Mouse (Mus musculus) forebrain, embryonic 13.5 days (tissue): ENCODE measurements at regions not wholly inside any gene's neighbourhood (a gene's known extent, or its start where the extent isn't known, plus 50 kb on each side); places are given as distances from the start of the nearest gene placed in this dataset.

Experiments used
- ATAC-seq: fragments of 200-750 bp; cut with Nextera tagmentation; 2 replicates; pipeline ENCODE4 v1.8.0; 2017
- H3K27ac ChIP-seq: fragments of 300-500 bp; sonication (generic); 2 replicates; pipeline ENCODE4 v1.5.1; 2015; ENCODE audit warnings: inconsistent platforms, mild to moderate bottlenecking, moderate library complexity
- H3K27me3 ChIP-seq: fragments of 300-500 bp; sonication (generic); 2 replicates; pipeline ENCODE4 v1.6.1; 2015; ENCODE audit warnings: mild to moderate bottlenecking, inconsistent platforms
- H3K36me3 ChIP-seq: fragments of 300-500 bp; sonication (generic); 2 replicates; pipeline ENCODE4 v1.6.1; 2015; ENCODE audit warnings: mild to moderate bottlenecking, inconsistent platforms; ENCODE audit not compliant: poor library complexity, severe bottlenecking
- H3K4me1 ChIP-seq: fragments of 300-500 bp; sonication (generic); 2 replicates; pipeline ENCODE4 v1.6.1; 2015; ENCODE audit warnings: inconsistent platforms
- H3K4me2 ChIP-seq: fragments of 300-500 bp; sonication (generic); 2 replicates; pipeline ENCODE4 v1.6.1; 2015; ENCODE audit warnings: inconsistent platforms, mild to moderate bottlenecking, moderate library complexity
- H3K4me3 ChIP-seq: fragments of 300-500 bp; sonication (generic); 2 replicates; pipeline ENCODE4 v1.5.1; 2015; ENCODE audit warnings: mild to moderate bottlenecking, inconsistent platforms
- H3K9ac ChIP-seq: fragments of 300-500 bp; sonication (generic); 2 replicates; pipeline ENCODE4 v1.6.1; 2015; ENCODE audit warnings: mild to moderate bottlenecking, inconsistent platforms
- H3K9me3 ChIP-seq: fragments of 300-500 bp; sonication (generic); replicated peaks from 2 replicates; pipeline ENCODE4 v1.6.1; 2016; ENCODE audit warnings: inconsistent platforms
- WGBS: fragments of 180-500 bp; shearing (Covaris S2); methylation state at CpG from one replicate; pipeline ENCODE4 v1.1.7; 2015; 5-methylcytosine and 5-hydroxymethylcytosine counted together

DNA sequence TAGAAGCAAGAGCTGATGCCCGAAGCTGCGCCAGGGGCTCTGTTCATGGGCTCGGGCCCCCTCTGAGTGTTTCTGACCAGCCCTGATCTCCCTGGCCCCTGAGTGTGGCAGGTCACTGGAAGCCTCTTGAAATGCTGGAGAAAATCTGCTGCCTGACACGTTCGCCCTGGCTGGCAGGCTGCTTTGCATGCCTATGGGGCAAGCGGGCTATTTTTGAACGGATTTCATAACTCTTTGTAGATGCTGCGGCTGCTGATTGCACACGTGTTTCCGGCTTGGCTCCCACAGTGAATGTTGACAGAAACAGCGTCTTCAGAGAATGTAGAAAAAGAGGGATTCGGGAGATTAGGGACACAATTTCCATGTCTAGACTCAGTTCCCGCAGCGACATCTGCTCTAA is 201.4 kb upstream of the Egln3 start:
- no peaks in the 10 kb centered on the region for H3K9me3 ChIP-seq
- H3K4me2 ChIP-seq = no peak overlapping the region
- no peaks in the 10 kb centered on the region for H3K27me3 ChIP-seq
- peaks cover 12% of the 10 kb centered on the region for H3K4me1 ChIP-seq
- no peak overlapping the region; the same call in 1 of the 2 replicates for H3K27ac ChIP-seq
- WGBS = 70% methylated on average over 14 of the region's 14 CpGs
- no peak overlapping the region for H3K4me3 ChIP-seq
- H3K36me3 ChIP-seq = no peaks in the 10 kb centered on the region
- no peak for ATAC-seq
- no peak overlapping the region for H3K9ac ChIP-seq

DNA sequence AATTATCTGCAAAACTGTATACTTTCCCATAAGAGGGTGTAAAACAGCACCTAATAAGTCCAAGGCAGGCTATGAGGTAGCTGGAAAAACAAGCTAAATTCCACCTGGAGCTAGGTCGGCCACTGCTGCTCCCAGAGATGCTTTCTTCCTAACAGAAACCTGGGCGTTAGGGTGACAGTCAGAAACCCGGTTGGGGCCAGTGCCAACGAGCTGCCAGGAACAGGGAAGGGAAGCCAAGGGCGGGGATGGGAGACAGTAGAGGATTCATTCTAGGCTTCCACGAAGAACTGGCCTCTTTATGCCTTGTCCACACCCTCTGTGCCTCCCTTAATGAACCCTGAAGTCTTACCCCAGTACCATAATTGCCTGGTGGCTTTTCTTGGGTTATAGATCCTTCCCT is 198.9 kb upstream of the Egln3 start:
- Histone ChIP-seq H3K9ac (no peak overlapping the region), H3K9me3 (no peaks in the 10 kb centered on the region), H3K27ac (no peak overlapping the region), H3K4me1 (peaks cover 8% of the 10 kb centered on the region; the same call in 1 of the 2 replicates), H3K27me3 (no peaks in the 10 kb centered on the region), H3K36me3 (no peaks in the 10 kb centered on the region), H3K4me2 (no peak overlapping the region), H3K4me3 (no peak overlapping the region)
- ATAC-seq = no peak
- WGBS = 90% methylated on average over 6 of the region's 6 CpGs

DNA sequence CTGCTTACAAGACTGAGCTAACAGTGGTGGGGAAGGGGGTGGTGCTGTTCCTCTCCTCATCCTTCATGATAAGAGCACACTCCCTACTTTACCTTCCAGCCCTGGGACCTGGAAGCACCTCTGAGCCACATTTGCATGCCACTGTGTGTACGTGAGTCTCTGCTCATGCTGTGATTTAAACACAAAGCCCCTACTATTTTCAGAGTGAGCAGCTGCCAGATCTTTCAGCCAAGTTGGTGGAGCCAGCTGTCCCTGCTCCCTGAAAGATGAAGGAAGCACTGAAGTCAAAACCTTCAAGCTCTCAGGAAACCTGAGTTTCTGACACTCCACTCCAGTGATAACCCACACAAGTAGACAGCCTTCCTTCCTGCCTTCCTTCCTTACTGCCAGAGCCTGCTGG is 198.0 kb upstream of the Egln3 start:
- Histone ChIP-seq H3K27me3 (no peaks in the 10 kb centered on the region), H3K9ac (no peak overlapping the region), H3K9me3 (no peaks in the 10 kb centered on the region), H3K4me1 (peaks cover 4% of the 10 kb centered on the region; the same call in 1 of the 2 replicates), H3K36me3 (no peaks in the 10 kb centered on the region), H3K27ac (no peak overlapping the region), H3K4me2 (no peak overlapping the region), H3K4me3 (no peak overlapping the region)
- 45% methylated on average over 1 of the region's 1 CpGs for WGBS
- ATAC-seq = no peak

DNA sequence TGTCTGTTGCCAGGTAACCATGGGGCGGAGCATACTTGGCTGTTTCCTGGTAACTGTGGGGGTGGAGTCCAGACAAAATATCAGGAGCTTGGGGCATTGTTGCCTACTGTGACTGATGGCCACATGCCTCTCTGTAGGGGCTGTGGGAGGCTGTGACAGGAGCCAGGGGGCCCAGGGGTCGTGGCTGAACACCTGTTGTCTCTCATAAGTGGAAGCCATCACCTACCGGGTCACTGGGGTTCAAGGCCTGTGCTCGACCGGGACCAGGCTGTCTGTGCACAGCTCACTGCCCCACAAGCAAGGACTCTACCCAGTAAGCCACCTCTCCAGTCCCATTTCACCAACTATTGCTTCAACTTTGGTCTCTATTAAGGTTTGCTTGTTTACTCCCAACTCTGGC is 196.4 kb upstream of the Egln3 start:
- Histone ChIP-seq H3K4me2 (no peak overlapping the region), H3K27me3 (no peaks in the 10 kb centered on the region), H3K4me3 (no peak overlapping the region), H3K9me3 (no peaks in the 10 kb centered on the region), H3K9ac (no peak overlapping the region), H3K4me1 (peaks cover 2% of the 10 kb centered on the region; the same call in 1 of the 2 replicates), H3K27ac (no peak overlapping the region), H3K36me3 (no peaks in the 10 kb centered on the region)
- 87% methylated on average over 5 of the region's 5 CpGs for WGBS
- no peak for ATAC-seq

DNA sequence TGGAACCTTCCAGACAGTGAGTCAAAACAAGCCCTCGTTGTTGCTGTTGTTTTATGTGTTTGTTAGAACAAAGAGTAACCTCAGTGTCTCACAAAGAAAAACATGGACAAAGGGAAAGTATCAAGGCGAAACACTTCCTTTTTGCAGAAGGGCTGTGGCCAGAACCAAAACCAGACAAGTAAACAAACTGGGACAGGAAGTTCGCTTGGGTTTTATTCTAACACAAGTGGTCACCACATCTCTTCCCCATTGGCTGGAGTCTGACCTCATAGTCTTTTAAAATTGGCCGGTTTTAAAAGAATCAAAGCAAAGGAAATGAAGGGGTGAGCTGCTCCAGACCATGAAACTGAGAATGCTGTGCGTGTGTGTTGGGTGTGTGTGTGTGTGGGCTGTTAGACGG is 194.4 kb upstream of the Egln3 start:
- no peaks in the 10 kb centered on the region for H3K9me3 ChIP-seq
- no peak overlapping the region for H3K4me2 ChIP-seq
- 85% methylated on average over 6 of the region's 6 CpGs for WGBS
- H3K9ac ChIP-seq = no peak overlapping the region
- H3K4me1 ChIP-seq = no peaks in the 10 kb centered on the region
- H3K4me3 ChIP-seq = no peak overlapping the region
- ATAC-seq = no peak
- H3K27ac ChIP-seq = no peak overlapping the region
- H3K27me3 ChIP-seq = no peaks in the 10 kb centered on the region
- H3K36me3 ChIP-seq = no peaks in the 10 kb centered on the region

DNA sequence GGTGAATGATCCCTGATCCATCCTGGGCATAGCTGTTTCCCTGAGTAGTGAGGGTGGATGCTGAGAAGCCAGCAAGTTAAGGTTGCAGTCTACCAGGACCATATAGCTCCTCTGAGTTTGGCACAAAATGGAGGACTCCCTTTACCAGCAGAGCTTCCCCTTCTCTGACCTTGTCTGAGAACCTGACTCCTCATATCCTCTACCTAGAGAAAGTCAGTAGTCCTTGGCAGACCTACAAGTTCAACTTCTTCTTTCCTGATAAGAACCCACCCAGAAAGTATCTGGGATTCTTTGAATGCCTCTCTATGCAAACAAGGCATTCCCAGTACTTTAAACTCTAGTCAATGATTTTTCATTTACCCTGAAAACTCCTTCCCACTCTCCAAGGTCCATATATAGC is 193.3 kb upstream of the Egln3 start:
- Histone ChIP-seq H3K27ac (no peak overlapping the region), H3K9ac (no peak overlapping the region), H3K9me3 (no peaks in the 10 kb centered on the region), H3K4me2 (no peak overlapping the region), H3K4me1 (no peaks in the 10 kb centered on the region), H3K36me3 (no peaks in the 10 kb centered on the region), H3K27me3 (no peaks in the 10 kb centered on the region), H3K4me3 (no peak overlapping the region)
- ATAC-seq = no peak

DNA sequence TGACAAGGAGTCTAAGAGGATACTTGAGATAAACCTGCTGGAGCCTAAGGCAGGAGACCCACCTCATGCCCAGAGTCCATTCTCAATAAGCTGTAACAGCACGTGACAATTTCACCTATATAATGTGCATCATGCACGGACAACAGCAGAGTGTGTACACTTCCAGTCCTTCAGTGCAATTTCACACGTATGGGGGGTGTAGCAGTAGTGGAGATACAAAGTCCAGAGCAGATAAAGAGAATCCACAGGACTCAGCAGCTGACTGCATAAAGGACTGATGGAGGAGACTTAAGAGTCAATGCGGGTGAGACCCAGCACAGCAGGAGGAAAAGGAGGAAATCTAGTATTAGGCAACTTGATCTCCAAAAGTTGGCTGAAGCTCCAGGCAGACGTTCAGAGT is 192.7 kb upstream of the Egln3 start:
- 75% methylated on average over 5 of the region's 5 CpGs for WGBS
- no peaks in the 10 kb centered on the region for H3K27me3 ChIP-seq
- no peak overlapping the region for H3K4me3 ChIP-seq
- H3K9me3 ChIP-seq = no peaks in the 10 kb centered on the region
- no peak for ATAC-seq
- no peak overlapping the region for H3K27ac ChIP-seq
- no peak overlapping the region for H3K9ac ChIP-seq
- no peaks in the 10 kb centered on the region for H3K4me1 ChIP-seq
- no peaks in the 10 kb centered on the region for H3K36me3 ChIP-seq
- H3K4me2 ChIP-seq = no peak overlapping the region

DNA sequence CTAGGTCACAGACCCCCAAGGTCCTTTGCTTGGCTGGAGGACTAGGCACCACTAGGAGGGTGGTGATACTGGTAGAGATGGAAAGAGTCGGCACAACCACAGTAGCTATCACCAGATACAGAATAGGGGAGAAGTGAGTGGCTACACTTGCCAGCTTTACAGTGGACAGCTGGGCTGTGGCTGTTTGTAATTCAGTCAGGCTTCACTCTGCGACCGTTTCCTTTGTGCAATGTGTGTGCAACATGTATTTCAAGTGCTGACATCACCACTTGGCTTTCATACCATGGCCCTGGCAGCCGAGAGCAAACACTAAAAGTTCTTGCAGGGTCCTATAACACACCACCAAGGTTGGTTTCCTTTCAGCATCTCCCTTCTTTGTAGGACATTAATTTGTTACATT is 181.7 kb upstream of the Egln3 start:
- peak; percentile 82 for ATAC-seq
- H3K27ac ChIP-seq = no peak overlapping the region; the same call in 1 of the 2 replicates
- no peak overlapping the region for H3K4me3 ChIP-seq
- H3K27me3 ChIP-seq = no peaks in the 10 kb centered on the region
- H3K9ac ChIP-seq = no peak overlapping the region
- H3K9me3 ChIP-seq = no peaks in the 10 kb centered on the region
- peaks cover 9% of the 10 kb centered on the region; the same call in 1 of the 2 replicates for H3K4me1 ChIP-seq
- H3K4me2 ChIP-seq = no peak overlapping the region
- H3K36me3 ChIP-seq = no peaks in the 10 kb centered on the region
- 41% methylated on average over 4 of the region's 4 CpGs for WGBS

DNA sequence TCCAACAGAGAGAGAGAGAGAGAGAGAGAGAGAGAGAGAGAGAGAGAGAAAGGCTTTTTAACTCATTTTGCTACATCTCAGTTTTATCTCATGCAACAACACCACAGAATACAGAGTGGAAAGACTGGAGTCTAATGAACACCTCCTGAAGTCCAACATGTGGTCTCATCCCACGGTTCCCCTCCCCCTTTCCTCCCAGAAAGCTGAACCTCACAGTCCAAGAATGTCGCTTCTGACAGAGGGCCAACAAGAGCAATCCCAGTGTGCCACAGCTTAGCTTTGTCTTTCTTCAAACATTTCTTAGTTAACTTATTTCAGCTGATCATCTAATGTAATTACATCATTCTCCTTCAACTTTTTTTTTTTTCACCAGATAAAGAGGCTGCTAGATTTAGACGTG is 180.5 kb upstream of the Egln3 start:
- 56% methylated on average over 3 of the region's 3 CpGs for WGBS
- no peak overlapping the region for H3K4me2 ChIP-seq
- H3K4me1 ChIP-seq = peaks cover 9% of the 10 kb centered on the region; the same call in 1 of the 2 replicates
- H3K9ac ChIP-seq = no peak overlapping the region
- H3K27me3 ChIP-seq = no peaks in the 10 kb centered on the region
- no peak overlapping the region for H3K27ac ChIP-seq
- H3K4me3 ChIP-seq = no peak overlapping the region
- H3K36me3 ChIP-seq = no peaks in the 10 kb centered on the region
- no peaks in the 10 kb centered on the region for H3K9me3 ChIP-seq
- ATAC-seq = no peak

DNA sequence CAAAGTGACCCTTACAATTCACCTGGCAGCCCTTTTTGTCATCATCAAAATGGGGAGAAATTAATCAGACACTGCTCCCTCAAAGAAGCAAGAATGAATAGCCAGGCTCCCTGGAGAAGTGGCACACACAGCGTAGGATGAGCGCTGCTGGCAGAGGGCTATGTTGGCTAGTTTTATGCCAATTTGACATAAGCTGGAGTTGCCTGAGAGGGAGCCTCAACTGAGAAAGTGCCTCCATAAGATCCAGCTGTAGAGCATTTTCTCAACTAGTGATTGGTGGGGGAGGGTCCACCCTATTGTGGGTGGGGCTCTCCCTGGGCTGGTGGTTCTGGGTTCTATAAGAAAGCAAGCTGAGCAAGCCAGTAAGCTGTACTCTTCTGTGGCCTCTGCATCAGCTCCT is 179.3 kb upstream of the Egln3 start:
- Histone ChIP-seq H3K9me3 (no peaks in the 10 kb centered on the region), H3K36me3 (no peaks in the 10 kb centered on the region), H3K9ac (no peak overlapping the region), H3K27ac (no peak overlapping the region), H3K4me3 (no peak overlapping the region), H3K27me3 (no peaks in the 10 kb centered on the region), H3K4me1 (peaks cover 9% of the 10 kb centered on the region; the same call in 1 of the 2 replicates), H3K4me2 (no peak overlapping the region)
- ATAC-seq = no peak
- WGBS = 94% methylated on average over 2 of the region's 2 CpGs

DNA sequence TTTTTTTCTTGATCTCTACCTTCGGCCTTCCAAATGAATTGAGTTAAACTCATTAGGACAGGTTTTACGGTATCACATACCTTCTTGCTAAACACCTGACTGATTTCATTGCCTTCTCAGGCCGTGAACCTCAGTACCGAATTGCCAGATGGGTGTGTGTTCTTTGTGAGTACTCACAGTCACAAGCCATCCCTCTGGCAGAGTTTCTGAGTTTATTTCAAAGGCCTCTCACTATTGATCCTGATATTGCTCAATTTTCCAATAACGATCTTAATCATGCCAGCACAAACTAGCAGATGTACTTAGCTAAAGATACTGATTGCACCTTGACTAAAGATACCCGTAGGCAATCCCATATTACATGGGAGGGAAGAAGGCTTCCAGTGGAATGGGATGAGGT is 178.4 kb upstream of the Egln3 start:
- no peaks in the 10 kb centered on the region for H3K27me3 ChIP-seq
- WGBS = 94% methylated on average over 6 of the region's 6 CpGs
- H3K9me3 ChIP-seq = no peaks in the 10 kb centered on the region
- H3K9ac ChIP-seq = no peak overlapping the region
- H3K36me3 ChIP-seq = no peaks in the 10 kb centered on the region
- no peak overlapping the region for H3K4me3 ChIP-seq
- ATAC-seq = no peak
- H3K4me2 ChIP-seq = no peak overlapping the region
- H3K27ac ChIP-seq = no peak overlapping the region
- peaks cover 9% of the 10 kb centered on the region; the same call in 1 of the 2 replicates for H3K4me1 ChIP-seq

DNA sequence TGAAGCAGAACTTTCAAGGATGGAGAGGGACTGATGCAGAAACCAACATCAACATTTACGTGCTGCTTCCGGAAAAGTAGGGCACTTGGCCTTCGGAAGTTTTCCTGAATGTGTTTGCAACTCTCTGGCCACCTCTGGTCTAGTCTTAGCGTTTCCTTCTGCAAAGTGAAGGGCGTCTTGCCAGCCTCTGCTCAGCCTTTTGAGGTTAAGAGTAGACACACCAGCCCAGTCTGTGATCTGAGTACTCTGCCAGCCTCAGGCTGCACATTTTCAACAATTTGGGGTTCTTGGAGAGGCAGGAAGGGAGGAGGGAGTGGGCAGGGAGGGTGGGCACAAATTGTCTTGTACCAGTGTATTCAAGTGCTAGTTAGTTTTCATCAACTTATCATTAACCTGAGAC is 176.7 kb upstream of the Egln3 start:
- Histone ChIP-seq H3K9me3 (no peaks in the 10 kb centered on the region), H3K9ac (no peak overlapping the region), H3K27me3 (no peaks in the 10 kb centered on the region), H3K4me2 (no peak overlapping the region), H3K4me1 (peaks cover 3% of the 10 kb centered on the region; the same call in 1 of the 2 replicates), H3K36me3 (no peaks in the 10 kb centered on the region), H3K27ac (no peak overlapping the region), H3K4me3 (no peak overlapping the region)
- ATAC-seq = no peak
- 91% methylated on average over 5 of the region's 5 CpGs for WGBS

DNA sequence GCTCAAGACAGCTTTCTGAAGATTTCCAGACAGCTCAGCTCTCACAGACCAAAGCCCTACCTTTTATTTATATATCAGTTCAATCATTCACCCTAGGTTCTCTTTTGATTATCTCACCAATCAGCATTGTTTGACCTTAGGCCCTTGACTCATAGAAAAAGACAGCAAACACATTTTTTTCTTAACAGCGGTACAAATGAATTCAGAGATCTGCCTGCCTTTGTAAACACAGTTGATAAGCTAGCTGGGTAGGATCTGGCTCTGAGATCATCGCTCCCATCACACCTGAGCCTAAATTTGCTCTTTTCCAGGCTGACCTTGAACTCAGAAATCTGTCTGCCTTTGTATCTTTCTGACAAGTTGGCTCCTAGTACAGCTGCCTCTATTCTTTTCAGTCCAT is 174.9 kb upstream of the Egln3 start:
- no peaks in the 10 kb centered on the region for H3K4me1 ChIP-seq
- 98% methylated on average over 2 of the region's 2 CpGs for WGBS
- ATAC-seq = no peak

More for the DNA sequence above, 174.9 kb upstream of the Egln3 start:
- no peak overlapping the region for H3K9ac ChIP-seq
- H3K27me3 ChIP-seq = no peaks in the 10 kb centered on the region
- no peak overlapping the region for H3K27ac ChIP-seq
- no peaks in the 10 kb centered on the region for H3K9me3 ChIP-seq
- H3K36me3 ChIP-seq = no peaks in the 10 kb centered on the region
- H3K4me3 ChIP-seq = no peak overlapping the region
- H3K4me2 ChIP-seq = no peak overlapping the region
